Mouse (Mus musculus) fat pad, adult 2 months (tissue): ENCODE measurements around the gene Inhbb.

Experiments used
- DNase-seq: peaks from one replicate; pipeline ENCODE4 v3.0.0-alpha.2; 2011; ENCODE audit warnings: low read depth, low spot score; ENCODE audit errors: extremely low read depth

Gene Inhbb

DNA sequence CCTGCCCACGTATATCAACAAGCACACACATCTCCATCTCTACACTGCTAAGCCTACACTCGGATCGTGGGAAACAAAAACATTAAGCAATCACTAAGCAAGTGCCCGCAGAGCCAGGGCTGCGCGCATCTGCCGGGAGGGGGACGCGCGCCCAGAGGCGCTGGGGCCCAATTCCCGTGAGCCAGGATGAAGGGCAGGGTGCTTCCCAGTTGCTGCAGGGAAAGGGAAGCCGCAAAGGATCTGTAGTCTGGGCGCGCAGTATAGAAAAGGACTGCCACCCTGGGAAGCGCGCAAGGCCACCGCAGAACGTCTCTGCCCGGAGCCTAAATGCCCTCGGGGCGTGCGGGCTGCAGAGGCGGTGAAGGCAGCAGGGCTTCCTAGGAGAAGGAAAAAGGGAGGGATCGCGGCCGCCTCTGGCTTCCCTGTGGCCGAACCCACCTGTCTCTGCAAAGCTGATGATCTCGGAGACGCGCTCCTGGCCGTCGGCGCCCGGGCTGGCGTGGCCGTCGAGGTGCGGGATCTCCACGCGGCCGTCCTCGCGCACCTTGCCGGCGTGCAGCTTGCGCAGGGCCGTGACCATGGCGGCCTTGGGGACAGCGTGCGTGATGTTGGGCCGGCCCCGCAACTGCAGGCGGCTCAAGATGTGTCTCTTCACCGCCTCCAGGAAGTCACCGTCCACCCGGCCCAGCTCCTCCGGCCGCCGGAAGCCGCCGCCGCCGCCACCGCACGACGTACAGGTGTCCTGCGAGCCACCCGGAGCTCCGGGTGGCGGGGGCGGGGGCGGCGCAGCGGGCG lies 1.7 kb downstream of the Inhbb start:
- DNase-seq = no peak

DNA sequence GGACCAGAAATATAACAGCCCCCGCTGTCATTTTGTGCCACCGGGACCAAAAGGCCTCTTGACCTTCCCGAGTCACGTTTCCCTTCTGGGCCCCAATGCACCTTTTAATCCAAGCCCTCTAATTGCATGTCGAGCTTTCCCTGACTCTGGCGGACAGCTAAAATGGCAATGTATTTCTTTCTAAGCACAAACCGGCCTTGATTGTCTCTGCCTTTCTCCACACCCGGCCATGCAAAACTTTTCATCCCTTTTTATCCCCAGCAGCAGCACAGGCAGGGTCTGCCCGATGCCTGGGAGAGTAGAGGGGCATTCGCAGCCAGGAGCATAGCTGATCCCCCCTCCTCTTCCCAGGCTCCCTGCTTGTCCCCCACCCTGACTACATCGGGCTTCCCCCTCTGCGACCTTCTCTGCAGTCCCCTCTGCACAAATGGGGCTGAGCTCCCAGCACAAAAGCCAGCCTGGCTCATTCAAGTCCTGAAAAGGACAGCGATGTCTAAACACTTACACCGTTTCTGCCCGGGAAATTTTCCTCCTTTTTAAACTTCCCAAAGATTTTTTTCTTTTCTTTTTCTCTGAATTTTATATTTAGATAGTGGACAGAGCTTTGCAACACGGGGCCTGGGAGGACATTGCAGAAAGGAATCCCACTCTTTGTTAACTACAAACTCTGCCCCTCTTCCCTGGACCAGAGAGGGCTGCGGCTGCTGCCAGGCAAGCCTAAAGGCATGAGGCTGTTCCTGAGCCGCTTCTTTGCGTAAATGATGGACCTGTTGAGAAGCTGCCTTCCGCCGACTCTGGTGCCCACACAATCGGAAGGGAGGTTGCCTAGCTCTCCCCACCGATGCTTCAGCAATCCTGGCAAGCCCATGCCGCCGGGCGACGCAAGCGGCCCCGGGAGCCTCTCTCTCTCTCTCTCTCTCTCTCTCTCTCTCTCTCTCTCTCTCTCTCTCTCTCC lies 2.6 kb downstream of the Inhbb start:
- no peak for DNase-seq

GRCm38 (mm10) chr1:119417991-119418390 lies 4.1 kb downstream of the Inhbb start:
- no peak for DNase-seq

DNA sequence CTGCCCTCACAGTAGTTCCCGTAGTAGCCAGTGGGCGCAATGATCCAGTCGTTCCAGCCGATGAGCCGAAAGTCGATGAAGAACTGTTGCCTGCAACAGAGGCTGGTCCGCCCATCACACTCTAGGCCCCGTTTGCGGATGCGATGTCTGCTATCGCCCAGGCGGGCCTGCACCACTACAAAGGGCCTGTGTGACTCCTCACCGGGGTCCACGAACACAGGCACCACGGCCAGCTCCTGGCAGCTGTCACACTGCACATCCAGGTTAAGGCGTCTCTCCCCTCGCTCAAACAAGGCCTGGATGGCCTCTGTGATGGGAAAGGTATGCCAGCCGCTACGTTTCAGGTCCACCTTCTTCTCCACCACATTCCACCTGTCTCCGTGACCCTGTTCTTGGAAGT lies 4.5 kb downstream of the Inhbb start:
- DNase-seq = no peak

- no peak for DNase-seq
Observed at GRCm38 (mm10) chr1:119416610-119417009, 5.4 kb downstream of the Inhbb start.

- no peak for DNase-seq
Observed at GRCm38 (mm10) chr1:119416177-119416576, 5.9 kb downstream of the Inhbb start.

DNA sequence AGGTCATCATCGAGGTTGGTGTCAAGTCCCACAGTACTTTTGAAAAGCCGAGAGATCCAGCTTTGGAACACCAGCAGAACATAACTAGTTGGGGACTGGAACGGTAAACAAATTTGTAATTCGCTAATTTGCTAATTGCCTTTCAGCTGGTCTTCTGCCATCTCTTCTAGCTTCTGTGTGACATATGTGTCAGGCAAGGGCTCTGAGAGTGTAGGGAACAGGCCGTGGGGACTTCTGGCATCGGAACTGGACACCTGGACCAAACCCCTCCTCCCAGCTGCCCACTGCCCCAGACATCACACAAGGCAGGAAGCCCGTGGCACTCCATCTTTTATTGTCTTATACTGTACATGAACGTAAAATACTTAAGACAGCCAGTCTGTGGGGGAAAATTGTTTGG lies 6.9 kb downstream of the Inhbb start:
- no peak for DNase-seq

GRCm38 (mm10) chr1:119410661-119411060 lies 11.4 kb downstream of the Inhbb start:
- no peak for DNase-seq

- DNase-seq = no peak
Observed at GRCm38 (mm10) chr1:119409599-119410168, 12.4 kb downstream of the Inhbb start.

- no peak for DNase-seq
Observed at GRCm38 (mm10) chr1:119409106-119409505, 12.9 kb downstream of the Inhbb start.

DNA sequence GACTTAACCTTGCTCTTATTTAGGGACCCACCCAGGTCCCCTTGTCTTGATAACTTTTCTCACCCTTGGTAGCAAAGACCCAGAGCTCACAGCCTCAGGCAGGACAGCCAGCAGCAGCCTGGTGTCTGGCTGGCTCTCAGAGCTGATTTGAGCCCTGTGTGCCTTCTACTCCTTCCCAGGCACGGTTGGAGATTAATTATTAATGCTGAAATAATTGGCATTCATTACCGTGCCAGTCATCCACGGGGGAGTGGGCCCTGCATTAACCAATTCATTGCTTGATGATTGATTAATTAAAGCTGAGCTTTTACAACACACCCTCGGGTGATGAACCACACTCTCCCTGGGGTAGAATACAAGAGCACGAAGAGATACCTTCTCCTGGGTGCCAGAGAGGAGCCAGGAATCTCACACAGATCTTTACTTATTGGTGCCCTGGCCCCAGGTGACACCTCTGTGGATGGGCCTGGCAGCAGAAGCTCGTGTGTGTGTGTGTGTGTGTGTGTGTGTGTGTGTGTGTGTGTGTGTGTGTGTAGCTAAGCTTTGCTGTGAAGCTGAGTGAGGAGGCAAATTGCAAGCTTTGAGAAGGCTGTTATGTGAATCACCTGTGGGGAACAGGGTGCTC lies 14.2 kb downstream of the Inhbb start:
- no peak for DNase-seq

DNA sequence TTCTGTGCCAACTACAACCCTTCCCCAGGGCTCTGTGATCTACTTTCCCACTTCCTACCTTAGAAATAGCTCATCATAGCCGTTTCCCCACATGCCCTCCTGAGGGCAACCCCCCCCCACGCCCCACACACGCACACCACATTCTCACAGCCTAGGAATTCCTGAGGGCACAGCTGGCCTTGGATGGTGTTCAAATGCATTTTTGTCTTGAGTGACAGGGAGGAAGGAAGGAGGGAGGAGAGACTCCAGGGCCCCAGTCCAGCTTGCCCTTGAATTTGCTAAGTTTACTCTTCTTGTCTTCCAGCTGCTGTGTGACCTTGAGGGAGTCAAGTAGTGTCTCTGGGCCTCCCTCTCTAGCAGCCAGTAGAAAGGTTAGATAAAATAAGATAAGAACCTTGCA lies 17.2 kb downstream of the Inhbb start:
- no peak for DNase-seq

GRCm38 (mm10) chr1:119404341-119404740 lies 17.7 kb downstream of the Inhbb start:
- DNase-seq = no peak

- DNase-seq = no peak
Observed at GRCm38 (mm10) chr1:119401249-119401648, 20.8 kb downstream of the Inhbb start.

DNA sequence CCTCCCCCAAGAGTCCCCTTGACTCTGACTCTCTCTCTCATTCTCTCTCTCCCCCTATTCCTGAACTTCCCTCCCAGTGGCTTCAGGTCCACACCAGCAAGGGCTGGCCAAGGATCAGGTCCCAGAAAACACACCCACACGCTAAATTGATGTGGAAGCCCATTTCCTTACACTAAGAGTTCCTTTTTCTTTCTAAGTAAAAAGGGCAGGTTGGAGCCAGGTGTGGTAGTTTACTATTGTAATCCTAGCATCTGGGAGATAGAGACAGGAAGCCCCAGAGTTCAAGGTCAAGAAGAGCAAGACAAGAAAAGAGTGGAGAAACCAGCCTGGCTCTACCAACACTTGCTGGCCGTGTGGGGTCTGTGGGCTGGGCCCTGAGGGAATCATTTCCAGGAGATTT lies 23.4 kb downstream of the Inhbb start:
- DNase-seq = no peak

DNA sequence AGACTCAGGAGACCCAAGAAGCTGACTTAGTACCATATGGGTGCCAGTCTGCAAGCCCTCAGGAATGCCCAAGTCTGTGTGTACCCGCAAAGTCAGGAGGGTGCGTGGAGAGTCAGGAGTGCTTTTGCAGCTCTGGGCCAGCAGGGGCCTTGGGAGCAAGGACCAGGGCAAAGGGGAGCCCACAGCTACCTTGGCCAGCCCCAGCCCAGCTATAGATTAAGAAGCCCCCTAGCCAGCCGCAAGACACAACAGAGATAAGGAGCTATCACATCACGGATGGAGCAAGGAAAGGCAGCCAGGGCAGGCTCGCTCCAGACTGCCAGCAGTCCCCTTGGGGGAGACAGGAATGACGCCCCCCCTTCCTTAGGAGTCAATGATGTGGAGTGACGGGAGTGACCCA lies 24.2 kb downstream of the Inhbb start:
- no peak for DNase-seq

DNA sequence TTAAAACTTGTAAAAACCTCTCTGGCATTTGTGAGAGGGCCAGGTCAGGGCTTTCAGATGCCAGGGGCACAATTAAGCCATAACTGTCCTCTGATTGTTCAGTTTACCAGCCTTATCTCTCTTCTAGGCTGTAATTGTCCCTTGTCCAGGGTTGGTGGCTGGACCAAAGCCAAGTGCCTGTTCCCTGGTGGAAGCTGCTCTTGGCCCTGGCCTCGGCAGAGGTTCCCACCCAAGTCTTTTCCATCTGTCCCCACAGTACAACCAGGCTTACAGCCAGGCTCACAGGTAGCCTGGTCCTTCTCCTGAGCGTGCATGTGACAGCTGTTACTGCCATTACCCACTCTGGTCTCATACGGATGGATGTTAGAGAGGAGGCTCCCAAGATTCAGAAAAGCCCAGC lies 30.7 kb downstream of the Inhbb start:
- DNase-seq = no peak

DNA sequence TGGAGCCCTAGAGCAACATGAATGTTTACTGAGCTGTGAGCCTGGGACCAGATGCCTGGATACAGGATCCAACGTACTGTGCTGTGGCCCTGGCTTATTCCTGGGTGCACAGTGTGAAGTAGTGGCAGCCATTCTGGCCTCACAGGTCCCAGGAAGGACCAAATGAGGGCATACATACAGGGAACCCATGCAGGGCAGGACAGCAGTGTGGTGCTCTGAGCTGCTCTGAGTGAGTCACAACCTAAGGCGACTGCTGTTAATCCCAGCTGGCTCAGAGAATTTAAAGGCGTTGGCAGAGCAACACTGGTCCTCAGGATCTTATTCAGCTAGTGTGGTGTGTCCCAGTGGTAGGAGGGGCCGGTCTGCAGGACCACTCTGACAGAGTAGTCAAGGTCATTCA lies 31.4 kb downstream of the Inhbb start:
- DNase-seq = peak; percentile 2

GRCm38 (mm10) chr1:119389771-119390500 lies 32.1 kb downstream of the Inhbb start:
- DNase-seq = no peak

DNA sequence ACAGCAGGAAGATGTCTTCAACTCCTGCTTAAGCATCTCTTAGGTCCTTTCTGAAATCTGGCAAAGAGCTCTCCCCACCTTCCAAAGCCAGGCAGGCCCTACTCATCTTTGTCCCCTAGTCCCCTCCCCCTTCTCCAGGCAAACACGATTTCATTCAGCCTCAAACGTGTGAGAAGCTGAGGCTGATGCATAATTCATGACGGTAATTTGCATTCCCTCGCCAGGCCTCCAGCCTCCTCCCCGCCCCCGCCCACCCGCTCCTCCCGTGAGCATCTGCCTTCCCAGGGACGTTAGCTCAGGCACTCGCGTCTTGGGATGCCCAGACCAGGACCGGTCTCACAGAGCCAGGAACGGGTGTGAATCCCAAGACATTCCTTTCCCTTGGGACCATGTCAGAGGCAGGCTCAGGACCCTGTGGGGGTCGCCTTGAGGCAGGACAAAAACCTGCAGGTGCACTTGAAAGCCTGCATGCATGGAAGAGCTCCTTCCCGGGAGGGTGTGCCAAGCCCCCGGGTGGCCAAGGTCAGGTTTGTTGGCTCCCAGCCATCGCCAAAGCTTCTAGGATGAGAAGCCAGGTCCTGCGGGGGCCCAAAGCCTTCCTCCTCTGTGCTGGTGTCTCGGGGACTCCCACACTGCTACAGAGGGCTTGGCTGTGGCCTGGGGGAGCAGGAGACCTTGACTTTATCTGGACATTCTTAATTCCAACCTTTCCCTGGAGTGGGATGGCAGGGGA lies 33.2 kb downstream of the Inhbb start:
- no peak for DNase-seq
